Mouse (Mus musculus) frontal cortex, postnatal 10 days (tissue): ENCODE results near the gene Adamts18.
A peak's percentile ranks its signal among the peaks of the same experiment; 100 is the strongest.

Experiments used
- DNase-seq, 2 experiments: peaks; one replicate each; pipeline ENCODE4 v3.0.0; 2022; ENCODE audit warnings: low spot score in 2 of 2, mixed read lengths in 1 of 2

The Adamts18 gene

GRCm38 (mm10) chr8:113665951-113666350 is 182.6 kb downstream of the Adamts18 start:
- no peak for DNase-seq

GRCm38 (mm10) chr8:113665036-113665435 is 183.5 kb downstream of the Adamts18 start:
- DNase-seq, result no peak

GRCm38 (mm10) chr8:113664544-113664943 is 184.0 kb downstream of the Adamts18 start:
- DNase-seq, result peak; percentile 64 to 87

GRCm38 (mm10) chr8:113660128-113660527 is 188.4 kb downstream of the Adamts18 start:
- no peak for DNase-seq

GRCm38 (mm10) chr8:113656681-113657298 is 191.7 kb downstream of the Adamts18 start:
- DNase-seq, result no peak

- no peak for DNase-seq
Observed at GRCm38 (mm10) chr8:113656154-113656553, 192.4 kb downstream of the Adamts18 start.

GRCm38 (mm10) chr8:113653151-113653550 is 195.4 kb downstream of the Adamts18 start:
- DNase-seq, result no peak

- no peak for DNase-seq
Observed at GRCm38 (mm10) chr8:113652450-113652849, 196.1 kb downstream of the Adamts18 start.
